Mouse (Mus musculus) A20 (cell line): Measurements from ENCODE around the gene Mmp27.

Experiments
- DNase-seq: peaks from one replicate; pipeline ENCODE4 v3.0.0-alpha.2; 2011; ENCODE audit warnings: low read depth, low spot score

Mmp27 gene

GRCm38 (mm10) chr9:7602982-7603742, 32.0 kb downstream of the Mmp27 start:
- peak; percentile 70 for DNase-seq

- DNase-seq = no peak
Observed at GRCm38 (mm10) chr9:7604005-7604404, 32.8 kb downstream of the Mmp27 start.

DNA sequence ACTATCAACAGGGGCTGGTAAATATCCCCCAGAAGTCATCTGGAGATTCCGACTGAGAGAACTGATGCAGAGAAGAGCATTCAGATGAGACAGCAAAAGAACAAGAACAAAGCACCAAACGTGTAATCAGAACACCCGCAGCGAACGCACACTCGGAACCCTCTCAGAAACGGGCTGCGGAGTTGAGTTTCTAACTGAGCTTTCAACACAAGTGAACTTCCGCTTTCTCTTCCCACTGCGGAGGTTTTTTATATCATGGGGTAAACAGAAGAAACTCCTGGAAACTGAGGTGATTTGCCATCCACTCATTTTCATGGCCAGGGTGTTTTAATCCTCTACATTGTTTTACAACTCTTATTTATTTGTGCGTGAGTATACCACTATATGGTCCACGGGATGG, 34.4 kb downstream of the Mmp27 start:
- peak; percentile 79 for DNase-seq

DNA sequence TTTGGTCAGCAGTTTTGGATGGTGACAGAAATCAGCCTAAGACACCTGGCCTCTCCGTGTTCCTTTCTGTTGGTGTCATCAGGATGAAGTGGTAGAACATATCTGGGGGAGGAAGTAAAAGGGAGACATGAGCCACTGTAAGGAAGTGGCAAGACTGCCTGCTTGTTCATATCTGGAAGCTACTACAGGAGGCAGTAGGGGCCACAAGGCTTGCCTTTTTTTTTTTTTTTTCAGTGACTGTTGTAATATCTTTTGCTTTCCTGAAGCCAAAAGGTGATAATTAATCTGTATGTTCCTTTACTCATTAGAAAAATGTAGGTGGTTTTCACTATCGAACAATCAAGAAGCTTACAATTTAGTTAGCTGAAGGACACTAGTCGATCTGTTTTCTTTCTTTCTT, 51.4 kb downstream of the Mmp27 start:
- no peak for DNase-seq

GRCm38 (mm10) chr9:7627931-7628330, 56.7 kb downstream of the Mmp27 start, which contains the start of gene Mmp20:
TSS of gene Mmp20 (plus strand) at chr9:7628231.
- no peak for DNase-seq
